Mouse (Mus musculus) splenic B cell, adult 2 months (primary cell): ENCODE data around the gene Eln.

Source experiments
- DNase-seq: peaks from one replicate; pipeline ENCODE4 v3.0.0-alpha.2; 2011; ENCODE audit warnings: low read depth, low spot score
- H3K27me3 ChIP-seq: 2 replicates; pipeline ENCODE4 v1.6.1; 2012; ENCODE audit warnings: mild to moderate bottlenecking, low read length, moderate library complexity, mixed read lengths; ENCODE audit not compliant: control insufficient read depth, poor library complexity, insufficient read depth, severe bottlenecking
- H3K36me3 ChIP-seq: 2 replicates; pipeline ENCODE4 v1.6.1; 2012; ENCODE audit warnings: mild to moderate bottlenecking, low read length, moderate library complexity, mixed read lengths; ENCODE audit not compliant: control insufficient read depth, poor library complexity, insufficient read depth, severe bottlenecking

The Eln gene

DNA sequence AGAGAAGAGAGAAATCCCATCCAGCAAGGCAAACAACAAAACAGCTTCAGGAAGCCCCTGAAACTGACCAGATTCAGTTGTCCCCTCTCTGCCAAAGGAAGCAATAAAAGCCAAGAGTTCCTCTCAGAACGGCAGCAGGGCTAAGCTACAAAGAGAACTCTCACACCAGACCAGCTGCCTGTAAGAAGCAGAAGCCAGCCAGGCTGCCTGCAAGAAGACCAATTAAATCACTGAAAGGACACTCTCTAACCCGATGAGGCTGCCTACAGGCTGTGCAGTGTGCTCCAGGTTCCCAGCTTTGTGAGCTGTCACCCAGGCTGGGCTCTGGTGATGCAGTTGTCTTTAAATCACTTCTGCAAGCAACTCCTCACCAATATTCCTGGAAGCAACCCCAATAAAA, 63.3 kb downstream of the Eln start:
- Histone ChIP-seq H3K27me3 (no peaks in the 10 kb centered on the region; the same call in 1 of the 2 replicates), H3K36me3 (no peaks in the 10 kb centered on the region)
- no peak for DNase-seq

DNA sequence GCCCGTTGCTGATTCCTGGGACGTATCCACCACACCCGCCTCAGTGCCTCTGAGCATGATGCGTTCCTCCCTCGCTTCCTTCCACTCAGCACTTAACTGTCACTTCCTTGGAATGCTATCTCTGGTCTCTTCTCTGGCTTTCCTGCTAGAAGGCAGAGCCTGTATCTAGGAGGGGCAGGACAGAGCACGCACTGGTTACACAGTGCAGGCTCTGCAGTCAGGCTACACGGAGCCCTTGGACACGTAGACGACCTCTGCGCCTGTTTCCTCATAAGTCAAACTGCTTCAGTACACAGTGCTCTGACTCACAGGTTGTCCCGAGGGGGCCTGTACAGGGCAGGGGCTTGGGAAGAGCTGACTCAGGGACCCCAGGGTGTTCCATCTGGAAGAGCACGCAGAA, 66.9 kb downstream of the Eln start:
- DNase-seq = no peak
- no peaks in the 10 kb centered on the region for H3K27me3 ChIP-seq
- H3K36me3 ChIP-seq = no peaks in the 10 kb centered on the region

DNA sequence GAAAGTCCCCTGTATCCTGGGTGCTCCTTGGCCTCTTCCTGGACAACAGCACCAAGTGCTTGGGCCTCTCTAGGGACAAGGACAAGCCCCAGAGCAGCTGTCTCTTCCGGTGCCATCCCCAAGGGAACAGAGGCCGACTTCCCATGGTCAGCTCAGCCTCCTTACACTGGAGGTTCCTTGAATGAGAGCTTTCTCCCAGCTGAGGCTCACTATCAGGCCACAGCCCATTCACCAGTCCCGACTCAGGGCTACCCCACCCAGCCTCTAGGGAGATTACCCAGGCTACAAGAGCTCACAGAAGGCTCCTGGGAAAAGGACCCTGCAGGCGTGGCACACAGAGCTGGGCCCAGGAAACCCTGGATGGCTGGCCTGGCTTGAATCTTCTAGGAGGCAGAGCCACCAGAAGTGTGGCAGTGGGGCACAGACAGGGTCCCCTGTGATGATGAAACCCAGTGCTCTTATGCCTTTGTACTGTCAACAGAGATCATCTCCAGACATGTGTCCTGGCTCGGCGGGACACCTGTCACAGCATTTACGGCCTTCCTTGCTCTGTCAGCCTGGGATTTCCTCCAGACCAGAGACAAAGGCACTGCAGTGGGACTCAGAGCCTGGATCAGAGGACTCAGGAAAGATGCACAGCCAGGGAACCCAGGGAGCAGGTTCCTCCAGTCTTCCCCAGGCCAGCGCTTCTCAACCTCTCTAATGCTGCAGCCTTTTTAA, 68.1 kb downstream of the Eln start:
- no peaks in the 10 kb centered on the region for H3K27me3 ChIP-seq
- no peak for DNase-seq
- no peaks in the 10 kb centered on the region for H3K36me3 ChIP-seq

DNA sequence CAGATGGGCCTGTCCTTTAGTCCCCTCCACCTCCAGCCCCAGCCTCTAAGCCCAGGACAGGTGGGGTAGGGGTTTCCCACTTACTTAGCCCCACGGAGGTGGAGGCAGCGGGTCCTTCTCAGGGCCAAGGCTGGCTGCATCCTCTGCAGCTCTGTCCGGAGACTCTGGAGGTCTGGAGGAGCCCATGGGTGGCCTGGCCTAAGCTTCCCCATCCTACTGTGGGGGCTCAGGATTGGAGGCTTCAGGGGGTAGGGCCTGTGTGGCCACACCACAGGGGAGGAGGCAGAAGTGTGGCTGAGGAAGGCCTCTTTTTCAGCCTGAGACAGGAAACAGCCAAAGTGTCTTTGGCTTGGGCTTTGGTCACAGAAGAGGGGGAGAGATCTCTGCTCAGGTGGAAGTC, 69.1 kb downstream of the Eln start:
- no peaks in the 10 kb centered on the region for H3K36me3 ChIP-seq
- peak; percentile 50 for DNase-seq

DNA sequence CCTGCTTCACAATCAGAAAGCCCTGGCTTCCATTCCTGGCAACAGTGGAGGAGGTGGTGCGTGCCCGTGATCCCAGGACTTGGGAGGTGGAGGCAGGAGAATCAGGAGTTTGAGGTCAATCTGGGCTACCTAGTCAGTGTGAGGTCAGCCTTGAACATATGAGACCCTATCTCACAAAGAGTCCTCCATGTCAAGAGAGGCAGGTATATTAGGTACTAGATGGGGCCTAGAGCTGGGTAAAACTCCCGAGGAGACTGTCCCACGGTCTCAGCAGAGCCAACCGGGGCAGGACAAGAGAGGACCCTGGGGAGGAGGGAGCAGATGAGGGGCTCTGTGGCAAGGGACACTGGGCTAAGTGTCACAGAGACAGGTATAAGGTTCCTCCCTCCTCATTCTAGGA, 69.6 kb downstream of the Eln start:
- Histone ChIP-seq H3K36me3 (no peaks in the 10 kb centered on the region), H3K27me3 (no peaks in the 10 kb centered on the region)
- no peak for DNase-seq

More for the DNA sequence above, 69.1 kb downstream of the Eln start:
- H3K27me3 ChIP-seq = no peaks in the 10 kb centered on the region

DNA sequence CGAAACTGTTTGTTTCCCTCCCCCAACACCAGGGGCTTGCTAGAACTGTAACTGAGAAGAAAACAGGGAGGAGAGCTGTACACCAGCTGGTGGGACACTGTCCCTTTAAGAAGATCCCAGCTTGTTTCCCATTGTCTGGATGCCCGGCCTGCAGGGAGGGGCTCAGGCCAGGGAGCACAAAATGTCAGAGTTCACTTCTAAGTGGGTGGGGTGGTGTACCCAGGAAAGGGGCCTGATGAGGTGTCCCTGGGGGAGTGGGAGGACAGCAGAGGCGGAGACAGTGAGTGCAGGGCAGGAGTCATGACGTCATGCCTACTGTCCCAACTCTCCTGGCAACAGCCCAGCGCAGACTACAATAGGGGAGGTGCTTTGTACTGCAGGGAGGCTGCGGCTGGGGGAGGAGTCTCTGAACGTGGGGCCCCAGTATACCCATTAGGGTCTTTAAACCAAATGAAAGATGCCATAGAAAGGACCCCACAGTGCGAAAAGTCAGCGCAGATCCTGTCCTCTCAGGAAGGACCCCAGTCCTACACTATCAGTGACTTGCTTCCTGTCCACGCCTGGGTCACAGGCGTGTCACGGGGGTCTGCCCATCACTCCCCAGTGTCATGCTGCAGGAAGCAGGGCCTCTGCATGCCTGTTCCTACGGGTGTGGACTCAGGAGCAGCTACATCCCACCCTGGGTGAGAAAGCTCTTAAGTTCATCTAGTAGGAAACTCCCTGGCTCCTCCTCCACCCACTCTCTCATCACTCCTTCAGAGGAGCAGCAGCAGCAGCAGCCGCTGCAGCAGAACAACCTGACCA, 71.0 kb downstream of the Eln start:
- no peaks in the 10 kb centered on the region for H3K36me3 ChIP-seq
- DNase-seq = peak; percentile 54
- H3K27me3 ChIP-seq = no peaks in the 10 kb centered on the region

DNA sequence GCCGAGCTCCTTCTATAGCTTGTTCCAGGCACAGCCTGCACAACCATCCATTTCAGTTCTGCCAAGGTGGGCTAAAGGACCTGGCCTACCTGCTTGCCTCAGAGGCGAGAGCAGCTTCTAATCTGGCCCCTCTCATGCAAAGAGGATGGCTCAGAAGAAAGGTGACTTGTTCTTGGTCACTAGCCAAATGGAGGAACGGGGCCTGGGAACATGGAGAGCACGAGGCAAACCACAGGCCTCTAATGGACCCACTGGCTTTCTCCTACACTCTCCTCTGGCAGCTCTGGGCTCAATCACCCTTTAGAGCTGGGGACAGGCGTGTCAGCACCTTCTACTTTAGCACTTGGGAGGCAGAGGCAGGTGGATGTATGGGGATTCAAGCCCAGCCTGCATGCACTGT, 72.1 kb downstream of the Eln start:
- Histone ChIP-seq H3K36me3 (no peaks in the 10 kb centered on the region), H3K27me3 (no peaks in the 10 kb centered on the region)
- no peak for DNase-seq

DNA sequence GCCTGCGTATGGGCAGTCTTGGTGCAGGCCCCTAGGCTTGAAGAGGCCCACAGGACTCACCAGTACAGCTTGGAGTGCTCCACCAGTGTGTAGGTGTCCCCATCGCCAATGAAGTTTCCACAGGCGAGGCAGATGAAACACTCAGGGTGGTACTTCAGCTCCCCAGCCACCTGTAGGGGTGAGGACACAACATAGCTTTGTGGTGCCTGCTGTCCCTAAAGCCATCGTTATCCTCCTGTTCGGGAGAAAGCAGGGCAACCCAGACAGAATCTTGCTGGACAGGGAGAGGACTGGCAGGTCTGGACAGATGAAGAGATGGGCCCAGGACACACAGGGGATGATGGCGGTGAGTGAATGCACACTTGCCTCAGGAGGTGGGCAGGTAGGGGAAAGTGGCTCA, 74.5 kb downstream of the Eln start:
- Histone ChIP-seq H3K36me3 (no peaks in the 10 kb centered on the region), H3K27me3 (no peaks in the 10 kb centered on the region)
- no peak for DNase-seq

DNA sequence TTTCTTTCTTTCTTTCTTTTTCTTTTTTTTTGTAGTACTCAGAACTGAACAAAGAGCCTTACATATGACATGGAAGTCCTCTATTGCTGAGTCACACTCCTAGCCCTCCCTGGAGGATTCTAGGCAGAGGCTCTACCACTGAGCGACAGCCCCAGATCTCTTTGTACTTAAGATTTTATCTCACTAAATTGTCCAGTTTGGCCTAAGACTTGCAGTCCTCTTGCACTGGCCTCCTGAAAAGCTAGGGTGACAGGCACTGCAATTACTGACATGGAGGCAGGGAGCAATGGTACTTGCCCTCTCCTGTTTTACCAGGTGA, 75.0 kb downstream of the Eln start:
- no peak for DNase-seq
- Histone ChIP-seq H3K27me3 (no peaks in the 10 kb centered on the region), H3K36me3 (no peaks in the 10 kb centered on the region)

DNA sequence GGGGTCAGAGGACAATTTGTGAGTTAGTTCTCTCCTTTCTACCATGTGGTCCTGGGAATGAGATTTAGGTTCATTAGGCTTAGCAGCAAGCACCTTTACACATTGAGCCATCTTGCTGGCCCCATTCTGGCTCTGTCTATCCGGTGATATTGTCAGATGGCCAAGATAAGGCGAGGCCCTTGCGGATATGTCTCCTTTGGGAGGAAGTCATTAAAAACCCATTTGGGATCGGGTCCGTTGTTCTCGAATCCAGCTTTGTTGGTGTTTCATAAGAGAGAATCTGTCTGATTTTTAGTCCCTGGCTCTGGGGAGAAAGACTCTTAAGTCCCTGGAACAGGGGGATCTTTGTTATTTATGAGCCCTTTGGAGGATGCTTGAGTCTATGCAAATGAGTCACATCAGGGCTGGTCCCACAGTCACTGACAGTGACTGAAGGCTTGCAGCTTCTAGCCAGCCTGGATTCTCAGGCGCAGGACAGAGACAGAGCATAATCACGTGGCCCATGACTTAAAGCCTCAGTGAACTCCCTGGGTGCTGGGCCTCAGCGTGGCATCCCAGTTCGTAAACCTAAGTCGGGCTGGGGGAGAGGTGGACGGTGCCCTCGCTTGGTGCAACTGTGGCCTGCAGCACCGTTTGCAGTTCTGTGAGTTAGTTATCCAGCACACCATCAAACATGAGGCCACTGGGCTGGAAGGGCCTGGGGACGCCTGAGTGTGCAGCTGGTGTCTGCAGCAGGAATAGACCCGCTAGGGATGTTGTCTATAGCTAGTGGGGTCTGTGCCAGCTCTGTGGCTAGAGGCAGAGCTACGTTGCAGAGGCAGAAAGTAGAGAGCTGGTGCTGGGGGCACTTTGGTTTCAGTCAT, 75.6 kb downstream of the Eln start:
- Histone ChIP-seq H3K27me3 (no peaks in the 10 kb centered on the region), H3K36me3 (no peaks in the 10 kb centered on the region)
- no peak for DNase-seq

DNA sequence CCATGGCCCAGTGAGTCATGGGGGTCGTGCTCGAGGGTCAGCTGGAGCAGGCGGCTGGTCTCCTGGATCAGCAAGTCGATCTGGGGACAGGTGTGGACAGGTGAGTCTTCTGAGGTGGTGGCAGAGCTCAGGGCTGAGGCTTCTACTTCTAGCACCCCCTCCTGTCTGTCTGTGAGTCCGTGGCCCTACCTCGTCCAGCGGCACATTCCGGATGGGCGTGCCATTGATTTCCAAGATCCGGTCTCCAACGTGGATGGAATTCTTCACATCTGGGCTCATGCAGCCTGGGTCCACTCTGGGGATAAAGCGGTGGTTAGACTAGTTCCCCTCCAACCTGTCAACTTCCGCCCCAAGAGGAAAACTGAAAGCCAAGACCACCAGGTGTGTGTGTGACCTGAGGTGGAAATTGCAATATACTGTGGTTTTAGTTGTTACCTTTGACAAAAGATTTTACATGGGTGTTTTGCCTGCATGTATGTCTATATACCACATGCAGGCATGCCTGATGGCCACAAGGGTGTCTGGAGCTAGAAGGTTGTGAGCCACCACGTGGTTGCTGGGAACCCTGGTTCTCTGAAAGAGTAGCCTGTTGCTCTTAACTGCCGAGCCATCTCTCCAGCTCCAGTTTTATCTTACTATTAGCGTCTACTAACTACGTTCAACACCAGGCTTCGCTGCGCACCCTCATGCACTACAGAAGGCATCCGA, 78.0 kb downstream of the Eln start:
- no peaks in the 10 kb centered on the region for H3K27me3 ChIP-seq
- no peak for DNase-seq
- H3K36me3 ChIP-seq = no peaks in the 10 kb centered on the region

DNA sequence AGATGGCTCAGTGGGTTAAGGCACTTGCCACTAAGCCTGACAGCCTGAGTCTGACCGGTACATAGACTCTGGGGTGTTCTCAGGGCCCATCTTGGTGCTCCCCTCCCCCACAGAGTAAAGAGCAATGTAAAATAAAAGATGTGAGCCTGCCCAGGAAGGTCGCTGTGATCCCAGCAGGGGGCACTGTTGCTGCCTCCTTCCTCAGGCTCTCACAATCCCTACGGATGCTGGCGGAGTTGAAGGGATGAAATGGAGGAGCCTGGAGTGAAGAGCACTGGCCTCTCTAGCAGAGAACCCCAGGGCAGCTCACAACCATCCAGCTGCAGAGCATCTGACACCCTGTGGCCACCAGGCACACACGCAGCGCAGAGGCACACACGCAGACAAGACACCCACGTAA, 78.6 kb downstream of the Eln start:
- no peak for DNase-seq

DNA sequence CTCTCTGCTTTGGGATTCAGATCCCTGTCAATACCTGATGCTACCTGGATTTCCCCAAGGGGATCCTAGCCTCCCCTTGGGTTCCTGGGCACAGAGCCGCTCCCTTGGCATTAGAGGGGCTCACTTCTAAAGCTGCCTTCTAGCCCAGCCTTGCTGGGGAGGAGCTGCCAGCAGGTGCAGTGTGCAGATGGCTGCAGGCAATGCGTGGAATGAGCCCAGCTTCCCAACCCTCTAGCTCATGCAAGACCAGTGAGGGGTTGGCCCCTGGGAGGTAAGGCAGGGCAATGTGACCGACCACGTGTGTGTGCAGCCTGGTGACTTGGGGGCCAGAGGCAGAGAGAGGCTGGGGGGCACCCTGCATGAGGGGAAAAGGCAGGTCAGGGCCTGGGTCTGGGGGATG, 90.4 kb downstream of the Eln start:
- DNase-seq = no peak
- no peaks in the 10 kb centered on the region for H3K36me3 ChIP-seq
- no peaks in the 10 kb centered on the region for H3K27me3 ChIP-seq

More for the DNA sequence above, 78.6 kb downstream of the Eln start:
- H3K27me3 ChIP-seq = no peaks in the 10 kb centered on the region
- H3K36me3 ChIP-seq = no peaks in the 10 kb centered on the region
